Mouse (Mus musculus): ENCODE data around the gene Tor1b. TPM values are rescaled to one million over a fixed set of nuclear protein-coding genes. Genes with fewer than 3 reads are reported as not detected.

The Tor1b gene
- total RNA-seq (2023) = 10 to 100 TPM; 40.6 to 43.1 TPM

GRCm38 (mm10) chr2:30952824-30953490 is at the start of gene Tor1b:
Gene Tor1b (plus strand): TSS chr2:30952959.

GRCm38 (mm10) chr2:30929483-30930045 is 23.2 kb upstream of the Tor1b start, which contains the start of gene Ptges:
Gene Ptges (minus strand): TSS chr2:30929863.

GRCm38 (mm10) chr2:30967352-30968327 is 14.9 kb downstream of the Tor1b start, which contains the start of gene Tor1a:
Gene Tor1a (minus strand): TSS chr2:30967933.

GRCm38 (mm10) chr2:30981790-30982513 is 29.2 kb downstream of the Tor1b start, which contains the start of the genes BC005624 and Usp20:
Gene BC005624 (minus strand): TSS chr2:30982201.
Gene Usp20 (plus strand): TSS chr2:30982279.

Other genes starting within 250 kb of the Tor1b start
- not detected for gene 1700001O22Rik, start 149.3 kb upstream of the Tor1b start, total RNA-seq (2023)
- 10 to 100 TPM; 14.3 to 14.7 TPM for gene Ntmt1, start 145.1 kb upstream of the Tor1b start, total RNA-seq (2023)
- gene Asb6, start 122.6 kb upstream of the Tor1b start, total RNA-seq (2023) = 10 to 100 TPM; 26.0 to 28.5 TPM
- gene Prrx2, start 118.0 kb upstream of the Tor1b start, total RNA-seq (2023) = under 1 TPM in 1 of 2 experiments, not detected in 1; 0.35 TPM
- gene Ptges, start 23.1 kb upstream of the Tor1b start, total RNA-seq (2023) = 10 to 100 TPM; 13.4 to 13.9 TPM
- gene Tor1a, start 15.0 kb downstream of the Tor1b start, total RNA-seq (2023) = 10 to 100 TPM; 76.0 to 88.5 TPM
- 10 to 100 TPM; 56.5 to 68.0 TPM for gene BC005624, start 29.2 kb downstream of the Tor1b start, total RNA-seq (2023)
- gene Usp20, start 29.3 kb downstream of the Tor1b start, total RNA-seq (2023) = 1 to 10 TPM; 3.6 to 6.8 TPM
- 100 to 1,000 TPM; 126 to 129 TPM for gene Fnbp1, start 189.0 kb downstream of the Tor1b start, total RNA-seq (2023)
- gene Gpr107, start 199.4 kb downstream of the Tor1b start, total RNA-seq (2023) = 10 to 100 TPM; 55.9 to 56.5 TPM

Measured in neutrophil, adult 59 days (primary cell).